Mouse (Mus musculus) telencephalon, adult 2 months (tissue): ENCODE measurements around the gene Itih5.

Experiments
- DNase-seq: peaks from one replicate; pipeline ENCODE4 v3.0.0-alpha.2; 2011; ENCODE audit warnings: low read depth, low spot score

The Itih5 gene

DNA sequence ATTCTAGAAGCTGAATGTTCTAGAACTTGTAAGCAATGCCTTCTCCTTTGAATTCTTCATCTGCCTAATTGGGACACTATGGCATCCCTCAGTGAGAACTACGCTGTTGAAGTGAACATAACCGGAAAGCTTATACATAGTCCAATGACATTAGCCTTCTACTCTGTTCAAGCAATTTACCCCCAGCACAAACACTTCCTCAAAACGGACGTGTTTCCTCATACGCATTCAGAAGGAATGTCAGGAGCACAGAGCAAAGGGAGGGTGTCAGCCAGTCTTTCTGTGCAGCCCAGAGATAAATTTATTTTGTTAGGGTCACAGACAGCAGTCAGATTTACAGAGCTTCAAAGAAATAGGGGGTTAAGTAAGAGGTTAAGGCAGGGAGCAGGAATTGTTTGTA is 108.0 kb downstream of the Itih5 start:
- DNase-seq = no peak

DNA sequence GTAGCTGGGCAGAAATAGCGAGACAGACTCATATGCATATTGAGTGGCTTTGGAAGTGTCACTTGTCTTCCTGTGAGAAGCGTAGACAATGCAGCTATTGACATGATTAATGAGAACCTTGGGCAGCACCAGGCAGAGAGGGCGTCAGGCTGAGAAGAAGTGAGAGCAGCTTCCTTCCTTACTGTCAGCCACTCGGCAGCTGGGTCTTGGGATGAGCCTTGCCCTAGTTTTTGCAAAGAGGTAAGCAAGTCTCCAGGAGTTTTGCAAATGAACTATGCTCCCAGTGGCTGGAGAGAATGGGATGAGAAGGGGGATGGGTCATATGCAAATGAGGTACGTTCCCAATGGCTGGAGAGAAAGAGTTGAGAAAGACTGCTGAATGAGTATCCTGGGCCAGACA is 109.4 kb downstream of the Itih5 start:
- no peak for DNase-seq

DNA sequence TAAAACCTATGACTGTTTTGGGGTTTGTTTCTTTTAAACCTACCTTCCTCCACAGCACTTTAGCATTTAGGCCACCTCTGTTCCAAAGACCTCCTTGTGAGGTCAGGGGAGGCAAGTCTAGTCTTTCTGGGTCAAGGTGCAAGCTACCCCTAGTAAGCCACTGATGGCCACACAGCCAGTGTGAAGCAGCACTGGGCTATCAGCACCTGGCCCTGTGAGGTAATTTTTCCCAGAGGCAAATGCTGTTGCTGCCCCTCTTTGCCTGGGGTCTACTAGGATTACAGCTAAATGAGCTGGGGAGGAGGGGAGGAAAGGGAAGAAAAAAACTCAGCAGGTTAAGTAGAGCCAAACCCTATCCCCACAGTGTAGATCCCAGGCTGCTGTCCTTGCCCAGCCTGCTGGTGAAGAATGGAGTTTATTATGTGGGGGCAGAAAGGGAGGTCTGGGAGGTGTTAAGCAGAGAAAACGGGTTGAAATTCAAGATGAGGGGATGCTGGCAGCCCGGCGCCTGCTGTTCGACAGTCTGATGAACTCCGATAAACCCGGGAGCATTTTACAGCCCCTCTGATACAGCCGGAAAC is 110.6 kb downstream of the Itih5 start:
- no peak for DNase-seq

DNA sequence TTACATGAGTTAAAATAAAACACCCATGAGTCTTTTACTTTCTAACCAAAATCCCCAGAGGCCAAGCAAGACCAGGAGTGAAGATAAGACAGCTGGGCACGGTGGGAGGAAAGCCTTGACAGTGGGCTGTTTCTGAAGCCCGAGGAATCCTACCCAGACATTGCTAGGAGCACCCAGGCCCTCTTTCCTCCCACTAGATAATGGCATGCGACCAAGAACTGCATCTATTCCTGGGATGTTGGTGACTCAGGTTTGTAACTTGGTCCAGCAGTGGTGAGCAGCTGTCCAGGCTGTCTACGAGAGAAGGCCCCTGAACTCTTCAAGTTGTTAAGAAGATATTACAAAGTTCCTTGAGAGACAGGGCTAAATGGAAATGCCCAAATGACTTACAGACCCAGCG is 112.5 kb downstream of the Itih5 start:
- DNase-seq = peak; percentile 26

DNA sequence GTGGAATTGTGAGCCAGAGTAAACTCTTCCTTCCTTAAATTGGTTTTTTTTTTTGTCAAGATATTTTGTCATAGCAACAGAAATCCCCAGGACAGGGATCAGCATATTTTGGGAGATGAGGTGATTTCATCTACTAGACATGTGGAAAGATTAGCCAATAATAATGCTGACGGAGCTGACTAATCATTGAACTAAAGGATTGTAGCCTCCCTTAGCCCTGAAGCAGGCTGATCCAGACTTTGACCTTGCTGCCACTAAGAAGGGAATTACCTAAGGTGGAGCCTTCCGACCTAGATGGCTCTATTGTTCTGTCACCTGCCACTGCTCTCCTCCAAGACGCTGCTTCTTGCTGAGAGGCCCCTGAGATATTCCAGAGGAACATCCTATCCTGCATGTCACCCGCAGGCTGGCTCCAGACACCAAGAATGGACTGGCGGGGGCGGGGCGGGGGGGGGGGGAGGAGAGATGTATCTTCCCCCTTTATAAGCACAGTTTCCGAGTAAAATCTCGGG is 119.3 kb downstream of the Itih5 start:
- DNase-seq = no peak

DNA sequence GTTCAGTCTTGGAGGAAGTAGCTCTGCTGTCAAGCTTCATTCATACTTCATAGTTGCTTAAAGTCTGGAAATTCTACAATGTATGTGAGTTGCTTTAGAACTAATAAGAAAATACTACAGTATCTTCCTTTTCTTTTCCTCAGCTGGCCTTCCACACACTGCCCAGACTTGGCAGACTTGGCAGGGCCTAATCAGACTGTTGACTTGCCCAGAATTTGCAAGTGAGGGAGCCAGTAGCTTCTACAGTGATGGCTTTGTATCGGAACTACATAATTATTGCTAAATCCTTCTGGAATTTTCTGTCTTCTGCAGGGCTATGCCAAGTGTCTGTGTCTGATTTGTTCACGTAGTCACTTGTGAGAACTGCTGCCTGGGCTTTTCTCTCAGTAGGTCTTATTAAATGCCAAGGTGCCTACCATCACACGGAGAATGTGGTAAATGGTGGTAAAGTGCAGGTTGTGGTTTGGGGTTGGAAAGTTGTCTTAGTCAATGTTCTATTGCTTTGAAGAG is 120.2 kb downstream of the Itih5 start:
- no peak for DNase-seq

DNA sequence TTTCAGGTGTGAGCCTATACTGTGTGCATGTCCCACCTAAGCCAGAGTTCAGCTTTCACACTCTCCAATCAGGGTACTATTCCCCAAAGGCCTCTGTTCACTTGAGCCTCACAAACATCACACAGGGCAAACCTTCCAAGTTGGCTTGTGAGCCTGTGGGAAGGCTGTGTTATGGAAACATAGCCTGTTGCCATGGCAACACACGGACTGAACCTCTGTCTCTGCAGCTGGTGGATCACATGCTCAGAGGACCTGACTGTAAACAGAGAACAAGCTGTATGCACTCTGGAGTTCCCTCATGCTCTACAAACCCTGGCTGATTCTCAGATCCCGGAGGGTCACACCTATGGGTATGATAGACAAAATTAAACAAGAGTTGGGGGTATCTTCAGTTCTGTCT is 122.8 kb downstream of the Itih5 start:
- DNase-seq = peak; percentile 79

DNA sequence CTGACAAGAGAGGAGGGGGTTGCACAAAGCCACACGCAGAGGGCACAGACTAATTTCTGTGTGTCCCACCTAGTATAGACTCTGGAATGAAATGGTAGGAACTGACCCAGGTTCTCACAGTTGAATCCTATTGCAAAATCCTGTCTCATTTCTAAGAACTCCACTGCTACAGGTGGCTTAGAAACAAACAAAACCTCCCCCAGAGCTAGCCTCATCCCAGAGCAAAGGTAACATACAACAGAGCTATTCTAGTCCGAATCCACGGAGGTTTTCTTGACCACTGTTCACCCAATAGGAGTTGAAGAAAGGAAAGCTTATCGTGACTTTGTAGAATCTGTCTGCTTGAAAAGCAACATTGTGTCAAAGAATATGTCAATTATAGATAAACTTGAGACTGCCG is 130.3 kb downstream of the Itih5 start:
- DNase-seq = no peak

DNA sequence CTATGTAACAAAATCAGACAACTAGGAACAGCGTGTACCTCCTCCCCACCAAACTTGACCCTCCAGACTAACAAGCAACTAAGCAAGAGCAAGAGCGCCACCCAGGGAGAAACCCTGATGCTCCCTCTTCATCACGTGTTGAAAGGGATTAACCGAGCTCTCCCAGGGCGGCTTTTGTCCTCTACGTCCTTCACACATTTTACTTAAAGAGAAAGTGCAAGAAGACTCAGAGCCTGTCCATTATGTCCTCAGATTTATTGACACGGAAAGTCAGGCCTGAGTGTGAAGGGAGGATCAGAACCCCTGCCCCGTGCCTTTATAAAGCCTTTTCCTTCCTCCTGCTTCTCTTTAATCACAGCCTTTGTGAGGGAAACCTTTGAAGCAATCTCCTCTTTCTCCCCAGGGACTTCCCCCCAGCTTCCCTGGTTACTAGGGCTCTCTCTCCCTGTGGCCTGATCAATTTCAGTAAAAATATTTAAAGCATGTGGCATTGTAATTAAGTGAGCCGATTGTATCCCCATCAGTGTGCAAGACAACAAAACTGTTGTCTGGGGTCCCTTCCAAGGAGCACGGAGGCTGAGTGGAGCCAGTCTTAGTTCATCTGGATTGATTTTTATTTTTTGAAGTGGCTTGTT is 131.4 kb downstream of the Itih5 start:
- DNase-seq = no peak

DNA sequence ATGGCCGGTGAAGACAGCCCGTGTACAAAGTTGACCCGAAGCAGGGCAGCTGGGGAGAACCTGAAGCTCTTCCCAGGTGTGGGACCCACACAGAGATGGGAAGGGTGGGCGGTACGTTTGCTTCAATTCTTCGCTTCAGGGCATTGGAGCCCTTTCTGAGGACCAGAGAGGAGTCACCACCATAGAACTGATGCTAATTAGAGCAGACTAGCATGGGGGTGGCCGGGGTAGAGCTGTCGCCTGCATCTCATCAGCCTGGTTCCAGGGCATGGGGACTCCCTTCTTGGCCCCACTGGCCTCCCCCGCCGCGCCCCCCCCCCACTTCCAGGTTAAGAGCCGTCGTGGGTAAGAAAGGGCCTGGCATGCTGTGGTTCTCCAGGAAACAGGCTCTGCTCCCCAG is 132.6 kb downstream of the Itih5 start:
- DNase-seq = no peak

DNA sequence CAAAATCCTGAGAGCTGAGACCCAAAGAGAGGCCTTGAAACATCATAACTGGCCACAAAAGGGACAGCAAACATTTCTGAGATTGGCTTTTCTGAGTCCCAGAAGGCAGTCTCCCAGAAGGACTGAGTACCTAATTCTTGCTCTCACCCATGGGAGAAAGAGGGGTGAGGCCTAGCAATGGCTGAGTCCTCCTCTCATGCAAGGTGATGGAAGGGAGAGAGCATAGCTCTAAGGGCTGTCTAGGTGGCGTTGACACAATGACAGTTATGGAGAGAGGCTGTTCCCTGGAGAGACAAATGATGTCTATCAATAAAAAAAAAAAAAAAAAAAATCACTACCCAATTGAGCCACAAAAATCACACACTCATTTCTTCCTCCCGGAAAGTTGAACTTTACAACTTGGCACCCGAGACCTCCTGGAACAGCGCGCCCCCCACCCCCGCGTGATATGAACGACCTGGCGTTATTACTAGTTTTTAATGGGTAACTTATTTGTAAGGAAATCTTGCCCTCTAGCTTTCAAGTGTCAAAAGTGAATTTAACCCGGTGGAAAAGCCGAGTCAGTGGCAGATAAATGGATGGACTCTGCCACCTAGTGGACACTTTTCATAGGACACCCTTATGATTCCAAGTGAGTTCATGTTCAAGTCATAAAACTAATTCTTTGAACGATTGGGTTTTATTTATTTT is 134.9 kb downstream of the Itih5 start:
- DNase-seq = peak; percentile 58

DNA sequence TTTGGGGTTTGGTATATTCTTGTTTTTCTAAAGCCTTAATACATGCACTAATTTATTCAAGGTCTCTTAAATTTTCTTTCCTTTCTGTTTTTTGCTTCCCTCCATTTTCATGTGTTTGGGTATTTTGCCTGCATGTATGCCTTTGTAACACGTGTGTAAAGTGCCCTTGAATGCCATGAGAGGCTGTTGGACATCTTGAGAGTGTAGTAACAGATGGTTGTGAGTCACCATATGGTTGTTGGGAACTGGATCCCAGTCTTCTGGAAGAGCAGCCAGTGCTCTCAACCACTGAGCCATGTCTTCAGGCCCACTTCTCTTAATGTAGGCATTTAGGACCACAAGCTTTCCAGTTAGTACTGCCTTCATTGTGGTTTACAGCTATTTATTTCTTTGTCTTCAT is 135.5 kb downstream of the Itih5 start:
- DNase-seq = no peak

DNA sequence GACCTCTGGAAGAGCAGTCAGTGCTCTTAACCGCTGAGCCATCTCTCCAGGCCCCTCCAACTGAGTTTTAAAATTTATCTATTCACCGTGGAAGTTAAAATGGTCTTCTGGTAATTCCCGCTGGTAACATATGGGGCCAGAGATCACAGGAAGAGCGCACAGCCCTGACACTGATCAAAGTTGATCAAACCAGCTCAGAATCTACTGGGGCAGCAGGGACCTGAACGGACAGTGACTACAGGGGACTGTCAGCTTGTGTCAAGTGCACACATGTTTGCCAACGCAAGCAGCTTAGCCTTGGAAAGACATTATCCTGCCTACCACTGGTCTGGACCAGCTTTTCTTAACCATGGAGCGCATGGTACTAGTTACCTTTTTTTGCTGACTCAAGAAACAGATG is 136.7 kb downstream of the Itih5 start:
- DNase-seq = no peak

DNA sequence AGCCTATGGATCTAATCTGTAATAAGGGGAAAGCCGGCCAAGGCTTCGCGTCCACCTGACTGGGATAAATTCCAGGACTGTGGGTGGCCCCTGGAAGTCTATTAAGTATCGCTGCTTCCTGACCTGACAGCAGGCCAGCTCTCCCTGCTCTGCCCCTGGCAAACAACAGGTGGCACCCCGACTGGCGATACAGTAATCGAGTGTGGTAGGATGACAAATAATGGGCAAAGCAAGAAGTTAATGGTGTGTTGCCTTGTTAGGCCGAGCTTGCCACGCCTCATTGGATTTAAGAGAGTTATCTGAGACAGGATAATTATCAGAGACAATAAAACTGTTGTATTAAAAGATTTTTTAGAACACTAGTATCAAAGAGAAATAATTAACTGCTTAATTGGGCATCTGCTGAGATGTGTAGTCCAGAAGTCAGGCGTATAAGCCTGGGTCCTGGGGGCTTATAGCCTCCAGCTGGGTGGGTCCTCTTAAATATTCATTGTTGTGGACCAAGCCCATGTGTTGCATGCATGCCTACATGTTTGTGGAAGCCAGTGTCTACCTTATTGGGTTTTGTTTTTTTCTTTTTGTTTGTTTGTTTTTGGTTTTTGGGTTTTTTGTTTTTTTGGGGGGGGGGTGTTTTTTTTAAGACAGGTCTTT is 140.3 kb downstream of the Itih5 start:
- DNase-seq = no peak

DNA sequence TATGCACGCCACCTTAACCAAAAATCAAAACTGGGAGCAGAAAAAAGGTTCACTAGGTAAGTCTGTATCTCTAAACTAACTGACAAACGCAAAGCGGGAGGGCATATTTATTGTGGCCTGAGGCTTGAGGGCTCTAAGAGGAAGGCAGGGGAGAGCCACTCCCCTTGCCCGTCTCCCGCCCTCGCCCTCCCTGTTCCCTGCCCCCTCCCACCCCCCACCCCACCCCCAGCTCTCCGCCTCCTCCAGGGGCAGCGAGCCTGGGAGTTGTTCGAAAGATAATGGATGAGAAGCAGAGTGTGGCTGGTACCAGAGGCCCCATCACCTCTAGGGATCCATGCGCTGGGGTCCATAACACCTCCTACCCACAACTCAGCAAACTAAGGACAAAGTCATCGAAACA is 142.5 kb downstream of the Itih5 start:
- no peak for DNase-seq

DNA sequence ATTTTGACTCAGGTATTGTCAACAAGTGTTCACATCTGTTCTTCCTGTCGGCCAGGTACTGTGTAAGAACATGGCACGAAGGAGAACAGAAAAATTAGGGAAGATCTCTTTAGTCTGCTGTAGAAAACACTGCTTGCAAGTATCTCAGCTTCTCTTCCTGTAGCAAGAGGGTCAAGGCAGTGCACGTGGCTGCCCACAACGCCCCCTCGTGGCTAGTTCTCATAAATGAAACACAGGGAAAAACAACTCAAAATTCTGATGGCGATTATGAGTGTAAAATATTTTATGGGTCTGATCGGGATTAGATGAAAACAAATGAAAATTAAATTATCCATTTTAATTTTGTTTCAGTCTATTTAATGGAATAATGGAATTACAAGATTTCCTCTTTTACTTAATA is 146.9 kb downstream of the Itih5 start:
- DNase-seq = no peak

DNA sequence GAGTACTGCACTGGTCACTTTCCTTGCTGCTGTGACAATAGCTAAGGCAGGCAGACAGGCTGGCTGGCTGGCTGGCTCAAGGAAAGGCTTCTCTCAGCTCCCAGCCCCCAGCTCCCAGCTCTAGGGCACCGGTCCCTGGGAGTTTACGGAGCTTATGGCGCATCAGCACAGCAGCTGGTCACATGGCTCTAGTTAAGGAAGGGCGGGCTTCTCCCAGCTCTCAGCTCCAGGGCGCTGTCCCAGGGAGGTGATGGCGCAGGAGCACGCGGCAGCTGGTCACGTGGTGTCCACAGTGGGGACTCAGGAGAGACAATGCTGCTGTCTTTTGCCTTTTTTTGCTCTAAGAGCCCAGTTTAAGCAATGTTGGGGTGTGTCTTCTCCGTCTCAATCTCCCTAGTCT is 147.4 kb downstream of the Itih5 start:
- DNase-seq = no peak

DNA sequence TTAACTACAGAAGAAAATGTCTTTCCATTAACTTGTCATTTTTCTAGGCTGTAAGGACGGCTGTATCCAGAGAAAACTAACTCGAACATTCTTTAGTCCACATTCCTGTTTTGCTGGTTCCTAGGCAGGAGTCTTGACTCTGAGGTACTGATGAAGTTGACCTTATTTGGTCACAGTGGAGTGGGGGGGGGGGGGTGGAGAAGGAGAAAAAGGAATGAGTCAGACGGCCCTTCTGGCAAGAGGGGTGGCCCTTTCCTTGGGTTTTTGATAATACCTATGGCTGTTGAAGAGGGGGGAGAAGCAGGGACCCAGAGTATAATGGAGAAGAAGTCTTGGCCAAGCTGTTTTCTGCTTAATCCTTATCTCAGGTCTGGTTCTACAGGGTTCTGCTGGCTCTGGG is 148.0 kb downstream of the Itih5 start:
- no peak for DNase-seq

DNA sequence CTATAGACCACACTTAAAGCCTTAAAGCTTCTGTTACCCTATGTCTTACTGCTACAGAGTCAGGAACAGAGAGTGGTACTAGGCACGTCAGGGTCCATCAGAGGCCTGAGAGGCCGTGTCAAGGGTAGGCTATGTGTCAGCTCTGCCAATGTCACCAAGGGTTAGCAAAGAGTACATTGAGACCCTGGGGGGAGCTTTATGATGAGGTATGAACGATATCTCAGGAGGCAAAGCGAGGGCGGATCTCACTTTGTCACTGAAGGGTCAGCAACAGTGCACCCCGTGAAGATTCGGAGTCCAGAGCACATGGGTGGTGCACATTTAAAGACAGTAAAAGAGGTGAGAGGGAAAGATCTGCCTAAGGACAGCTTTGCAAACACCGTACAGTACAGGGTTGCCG is 148.6 kb downstream of the Itih5 start:
- no peak for DNase-seq

DNA sequence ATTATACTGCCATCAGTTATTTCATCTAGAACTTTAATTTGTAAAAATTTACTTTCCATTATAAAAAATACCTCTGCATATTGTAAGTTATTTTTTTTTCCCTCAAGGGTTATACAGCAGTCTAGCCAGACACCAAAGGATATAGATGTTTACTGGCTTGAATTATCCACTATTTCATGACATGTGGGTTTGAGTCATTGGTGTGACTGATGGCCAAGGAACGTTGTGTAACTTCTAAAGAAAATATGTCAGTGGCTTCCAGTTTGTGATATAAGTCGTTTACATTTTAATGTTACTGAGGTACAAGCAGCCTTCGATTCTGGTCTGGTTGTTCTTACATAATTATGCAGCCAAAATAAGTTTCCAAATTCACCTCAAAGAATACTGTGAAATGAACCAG is 151.5 kb downstream of the Itih5 start:
- DNase-seq = no peak
